Mouse (Mus musculus): ENCODE results near the gene Ldhd. TPM values are rescaled to one million over a fixed set of nuclear protein-coding genes. Genes with fewer than 3 reads are reported as not detected.

Ldhd gene
- total and polyA plus RNA-seq, 3 experiments, result 0.04 TPM; not detected in 2

DNA sequence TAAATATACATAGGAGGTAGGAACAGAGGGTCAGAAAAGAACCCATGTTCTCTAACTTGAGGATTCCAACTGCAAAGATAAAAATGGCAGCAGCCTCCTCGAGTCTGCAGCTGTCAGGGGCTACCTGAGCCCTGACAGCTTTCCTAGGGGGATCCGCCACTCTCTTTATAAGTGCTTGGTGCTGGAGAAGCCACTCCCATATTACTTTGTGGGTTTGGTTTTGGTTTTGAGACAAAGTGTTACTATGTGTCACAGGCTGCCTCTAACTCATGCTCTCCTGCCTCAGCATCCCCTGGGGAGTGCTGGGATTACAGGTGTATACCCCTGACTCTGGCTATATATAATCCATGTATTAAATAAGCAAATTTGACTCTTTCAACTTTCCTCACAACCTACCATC lies 56.2 kb downstream of the Ldhd start:
- H3K27me3 ChIP-seq (ENCODE audit: control insufficient read depth in 1 of 2, insufficient read depth in 2 of 2, low read length in 2 of 2), result no peaks in the 10 kb centered on the region
- peaks cover 0 to 27% of the 10 kb centered on the region in 2 experiments; a peak in 2 of 4 replicates for H3K36me3 ChIP-seq (ENCODE audit: control insufficient read depth in 1 of 2, insufficient read depth in 2 of 2, low read length in 2 of 2)
- H3K4me1 ChIP-seq (ENCODE audit: control insufficient read depth in 1 of 2, insufficient read depth in 2 of 2, low read length in 2 of 2), result peaks cover 10 to 27% of the 10 kb centered on the region in 2 experiments
- peak overlapping the region; percentile 83 for H3K27ac ChIP-seq (ENCODE audit: control insufficient read depth, low read depth, low read length)
- H3K79me2 ChIP-seq (ENCODE audit: control insufficient read depth, insufficient read depth, low read length, poor library complexity), result peaks cover 12% of the 10 kb centered on the region; the same call in 1 of the 2 replicates
- TF ChIP-seq ZMIZ1 (IDR thresholded peaks at IDR 0.05; ENCODE audit: low read depth, low read length) (peak; percentile 63; the same call in 1 of the 2 replicates), CHD2 (IDR thresholded peaks at IDR 0.05; ENCODE audit: low read length) (no peak), MXI1 (IDR thresholded peaks at IDR 0.05; ENCODE audit: low read depth, low read length) (peak; percentile 46; the same call in 1 of the 2 replicates)
- H3K9me3 ChIP-seq (replicated peaks; ENCODE audit: insufficient read depth, low read length), result no peaks in the 10 kb centered on the region
- peak overlapping the region; percentile 35 to 54 for H3K4me3 ChIP-seq (ENCODE audit: control insufficient read depth in 1 of 2, insufficient read depth in 1 of 2, low read depth in 2 of 2, low read length in 2 of 2)
- peak overlapping the region; percentile 56 for H3K9ac ChIP-seq (ENCODE audit: control insufficient read depth, low read depth, low read length, poor library complexity, severe bottlenecking)
- no peak for DNase-seq (ENCODE audit: low read depth, low spot score)

Other genes with a start within 250 kb of the Ldhd start
- gene Fa2h, start 236.6 kb downstream of the Ldhd start, total RNA-seq (2012; rRNA removed), result not detected in 2 replicates
- not detected for gene Fa2h, start 236.6 kb downstream of the Ldhd start, polyA plus RNA-seq (2012; ENCODE audit: insufficient read depth in 1 of 2, insufficient read length in 2 of 2, low read depth in 1 of 2, low replicate concordance in 2 of 2, missing spikeins in 1 of 2)
- 6.5 and 7.4 TPM in 2 replicates for gene Wdr59, start 108.3 kb downstream of the Ldhd start, total RNA-seq (2012; rRNA removed)
- 10 to 100 TPM in 1 of 2 experiments, not detected in 1; 16.6 TPM for gene Wdr59, start 108.3 kb downstream of the Ldhd start, polyA plus RNA-seq (2012; ENCODE audit: insufficient read depth in 1 of 2, insufficient read length in 2 of 2, low read depth in 1 of 2, low replicate concordance in 2 of 2, missing spikeins in 1 of 2)
- gene Znrf1, start 94.3 kb downstream of the Ldhd start, total RNA-seq (2012; rRNA removed), result 16.6 and 18.4 TPM in 2 replicates
- gene Znrf1, start 94.3 kb downstream of the Ldhd start, polyA plus RNA-seq (2012; ENCODE audit: insufficient read depth in 1 of 2, insufficient read length in 2 of 2, low read depth in 1 of 2, low replicate concordance in 2 of 2, missing spikeins in 1 of 2), result 10 to 100 TPM in 1 of 2 experiments, not detected in 1; 36.0 TPM
- 12.0 and 12.2 TPM in 2 replicates for gene Zfp1, start 13.0 kb upstream of the Ldhd start, total RNA-seq (2012; rRNA removed)
- 10 to 100 TPM in 1 of 2 experiments, not detected in 1; 12.4 TPM for gene Zfp1, start 13.0 kb upstream of the Ldhd start, polyA plus RNA-seq (2012; ENCODE audit: insufficient read depth in 1 of 2, insufficient read length in 2 of 2, low read depth in 1 of 2, low replicate concordance in 2 of 2, missing spikeins in 1 of 2)
- gene Ctrb1, start 60.6 kb upstream of the Ldhd start, total RNA-seq (2012; rRNA removed), result not detected in 2 replicates
- gene Ctrb1, start 60.6 kb upstream of the Ldhd start, polyA plus RNA-seq (2012; ENCODE audit: insufficient read depth in 1 of 2, insufficient read length in 2 of 2, low read depth in 1 of 2, low replicate concordance in 2 of 2, missing spikeins in 1 of 2), result not detected
- 6.5 and 7.5 TPM in 2 replicates for gene Bcar1, start 113.4 kb upstream of the Ldhd start, total RNA-seq (2012; rRNA removed)
- gene Bcar1, start 113.4 kb upstream of the Ldhd start, polyA plus RNA-seq (2012; ENCODE audit: insufficient read depth in 1 of 2, insufficient read length in 2 of 2, low read depth in 1 of 2, low replicate concordance in 2 of 2, missing spikeins in 1 of 2), result 10 to 100 TPM in 1 of 2 experiments, not detected in 1; 17.4 TPM
- gene Cfdp1, start 223.9 kb upstream of the Ldhd start, total RNA-seq (2012; rRNA removed), result 168 and 185 TPM in 2 replicates
- 100 to 1,000 TPM in 1 of 2 experiments, not detected in 1; 214 TPM for gene Cfdp1, start 223.9 kb upstream of the Ldhd start, polyA plus RNA-seq (2012; ENCODE audit: insufficient read depth in 1 of 2, insufficient read length in 2 of 2, low read depth in 1 of 2, low replicate concordance in 2 of 2, missing spikeins in 1 of 2)
- gene Tmem170, start 246.4 kb upstream of the Ldhd start, total RNA-seq (2012; rRNA removed), result 2.8 and 2.9 TPM in 2 replicates
- gene Tmem170, start 246.4 kb upstream of the Ldhd start, polyA plus RNA-seq (2012; ENCODE audit: insufficient read depth in 1 of 2, insufficient read length in 2 of 2, low read depth in 1 of 2, low replicate concordance in 2 of 2, missing spikeins in 1 of 2), result 1 to 10 TPM in 1 of 2 experiments, not detected in 1; 4.6 TPM

All from MEL (cell line).